Mouse (Mus musculus): ENCODE data around the gene Gng3. TPM values are rescaled to one million over a fixed set of nuclear protein-coding genes. Genes with fewer than 3 reads are reported as not detected.

Gng3 gene
- polyA plus RNA-seq, 1 experiment: 0.46 TPM

- DNase-seq (ENCODE audit: low read depth): no peak
Measured at GRCm38 (mm10) chr19:8803879-8804660, 34.9 kb downstream of the Gng3 start.

- no peak for DNase-seq (ENCODE audit: low read depth)
Measured at GRCm38 (mm10) chr19:8803204-8803780, 35.7 kb downstream of the Gng3 start.

- peak; percentile 98 for DNase-seq (ENCODE audit: low read depth)
Measured at GRCm38 (mm10) chr19:8802130-8802821, 36.7 kb downstream of the Gng3 start, which contains the start of gene Zbtb3. Zbtb3 (plus strand) TSS chr19:8802555.

GRCm38 (mm10) chr19:8798947-8799315, 40.1 kb downstream of the Gng3 start:
- no peak for DNase-seq (ENCODE audit: low read depth)

- peak; percentile 46 for DNase-seq (ENCODE audit: low read depth)
Measured at GRCm38 (mm10) chr19:8798264-8798946, 40.6 kb downstream of the Gng3 start, which contains the start of gene Polr2g. Polr2g (minus strand) TSS chr19:8798577.

- DNase-seq (ENCODE audit: low read depth): no peak
Measured at GRCm38 (mm10) chr19:8790171-8790570, 48.8 kb downstream of the Gng3 start.

- no peak for DNase-seq (ENCODE audit: low read depth)
Measured at GRCm38 (mm10) chr19:8789171-8789570, 49.8 kb downstream of the Gng3 start.

- DNase-seq (ENCODE audit: low read depth): no peak
Measured at GRCm38 (mm10) chr19:8788521-8788920, 50.5 kb downstream of the Gng3 start.

Other genes starting within 250 kb of the Gng3 start
- gene Slc22a8, start 247.9 kb downstream of the Gng3 start, polyA plus RNA-seq (2012; rRNA removed): 0.19 and 0.38 TPM in 2 replicates
- gene Slc22a6, start 221.2 kb downstream of the Gng3 start, polyA plus RNA-seq (2012; rRNA removed): 0.04 TPM in 1 of 2 replicates, not detected in the other
- gene Chrm1, start 175.4 kb downstream of the Gng3 start, polyA plus RNA-seq (2012; rRNA removed): 0.12 and 0.25 TPM in 2 replicates
- 393 and 456 TPM in 2 replicates for gene Slc3a2, start 115.8 kb downstream of the Gng3 start, polyA plus RNA-seq (2012; rRNA removed)
- 30.1 and 32.2 TPM in 2 replicates for gene Wdr74, start 103.4 kb downstream of the Gng3 start, polyA plus RNA-seq (2012; rRNA removed)
- gene 1700092M07Rik, start 98.5 kb downstream of the Gng3 start, polyA plus RNA-seq (2012; rRNA removed): 2.3 and 2.5 TPM in 2 replicates
- gene Stx5a, start 97.8 kb downstream of the Gng3 start, polyA plus RNA-seq (2012; rRNA removed): 95.3 and 118 TPM in 2 replicates
- gene Nxf1, start 82.1 kb downstream of the Gng3 start, polyA plus RNA-seq (2012; rRNA removed): 96.6 and 113 TPM in 2 replicates
- 183 and 249 TPM in 2 replicates for gene Tmem223, start 68.2 kb downstream of the Gng3 start, polyA plus RNA-seq (2012; rRNA removed)
- 112 and 134 TPM in 2 replicates for gene Tmem179b, start 64.7 kb downstream of the Gng3 start, polyA plus RNA-seq (2012; rRNA removed)
- 17.4 and 19.6 TPM in 2 replicates for gene Taf6l, start 52.8 kb downstream of the Gng3 start, polyA plus RNA-seq (2012; rRNA removed)
- gene Polr2g, start 40.6 kb downstream of the Gng3 start, polyA plus RNA-seq (2012; rRNA removed): 88.3 and 105 TPM in 2 replicates
- 2.4 and 2.9 TPM in 2 replicates for gene Zbtb3, start 36.6 kb downstream of the Gng3 start, polyA plus RNA-seq (2012; rRNA removed)
- 22.7 and 23.1 TPM in 2 replicates for gene Ttc9c, start 19.9 kb downstream of the Gng3 start, polyA plus RNA-seq (2012; rRNA removed)
- 19.0 and 35.0 TPM in 2 replicates for gene Hnrnpul2, start 19.2 kb downstream of the Gng3 start, polyA plus RNA-seq (2012; rRNA removed)
- 0.57 and 9.1 TPM in 2 replicates for gene AC129217.1, start 9.4 kb downstream of the Gng3 start, polyA plus RNA-seq (2012; rRNA removed)
- 306 and 363 TPM in 2 replicates for gene Bscl2, start 1.7 kb downstream of the Gng3 start, polyA plus RNA-seq (2012; rRNA removed)
- gene Lrrn4cl, start 11.6 kb upstream of the Gng3 start, polyA plus RNA-seq (2012; rRNA removed): 6.9 and 8.7 TPM in 2 replicates
- 88.9 and 91.5 TPM in 2 replicates for gene Ubxn1, start 32.3 kb upstream of the Gng3 start, polyA plus RNA-seq (2012; rRNA removed)
- gene Uqcc3, start 41.7 kb upstream of the Gng3 start, polyA plus RNA-seq (2012; rRNA removed): 37.9 and 50.6 TPM in 2 replicates
- 2.5 and 3.0 TPM in 2 replicates for gene Lbhd1, start 44.5 kb upstream of the Gng3 start, polyA plus RNA-seq (2012; rRNA removed)
- gene Gm49403, start 44.7 kb upstream of the Gng3 start, polyA plus RNA-seq (2012; rRNA removed): not detected in 2 replicates
- 23.6 and 25.6 TPM in 2 replicates for gene 1810009A15Rik, start 49.7 kb upstream of the Gng3 start, polyA plus RNA-seq (2012; rRNA removed)
- gene Gm49416, start 49.7 kb upstream of the Gng3 start, polyA plus RNA-seq (2012; rRNA removed): not detected in 2 replicates
- gene Ints5, start 53.8 kb upstream of the Gng3 start, polyA plus RNA-seq (2012; rRNA removed): 18.3 and 18.5 TPM in 2 replicates
- 134 and 150 TPM in 2 replicates for gene Ganab, start 58.9 kb upstream of the Gng3 start, polyA plus RNA-seq (2012; rRNA removed)
- gene B3gat3, start 81.2 kb upstream of the Gng3 start, polyA plus RNA-seq (2012; rRNA removed): 83.8 and 88.2 TPM in 2 replicates
- 9.6 and 11.7 TPM in 2 replicates for gene Rom1, start 90.2 kb upstream of the Gng3 start, polyA plus RNA-seq (2012; rRNA removed)
- 42.4 and 50.5 TPM in 2 replicates for gene Eml3, start 90.4 kb upstream of the Gng3 start, polyA plus RNA-seq (2012; rRNA removed)
- gene Mta2, start 102.7 kb upstream of the Gng3 start, polyA plus RNA-seq (2012; rRNA removed): 21.9 and 35.1 TPM in 2 replicates
- 19.1 and 20.7 TPM in 2 replicates for gene Tut1, start 114.7 kb upstream of the Gng3 start, polyA plus RNA-seq (2012; rRNA removed)
- gene Eef1g, start 127.8 kb upstream of the Gng3 start, polyA plus RNA-seq (2012; rRNA removed): 295 and 302 TPM in 2 replicates
- gene Ahnak, start 150.1 kb upstream of the Gng3 start, polyA plus RNA-seq (2012; rRNA removed): 53.6 and 56.8 TPM in 2 replicates
- gene Scgb1a1, start 248.8 kb upstream of the Gng3 start, polyA plus RNA-seq (2012; rRNA removed): 4.0 and 6.9 TPM in 2 replicates